Comparison of ENCODE assay signal across 9 mouse cellular contexts in the genomic region with DNA sequence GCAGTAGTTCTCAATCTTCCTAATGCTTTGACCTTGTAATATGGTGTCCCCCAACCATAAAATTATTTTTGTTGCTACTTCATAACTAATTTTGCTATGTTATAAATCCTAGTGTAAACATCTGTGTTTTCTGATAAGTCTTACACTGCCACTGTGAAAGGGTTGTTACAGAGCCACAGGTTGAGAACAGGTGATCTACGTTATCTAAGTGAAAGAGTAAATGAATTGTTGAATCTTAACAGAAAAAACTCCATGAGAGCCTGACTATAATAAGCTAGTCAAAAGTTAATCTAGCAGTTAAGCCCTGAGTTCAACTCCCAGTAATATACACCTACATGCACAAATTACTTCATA. TPM values are rescaled to one million over a fixed set of nuclear protein-coding genes. Genes with fewer than 3 reads are reported as not detected.
DNase-seq lines count a peak whose midpoint lies in the region; ATAC-seq and TF ChIP-seq lines count a peak whose summit lies in the region.
"Had no signal": no experiment of that assay in that cellular context is flagged by ENCODE, and none has a peak within 500 bp of the region (broad histone marks: within the 10 kb centered on the region; RNA-seq: fewer than 3 reads in every experiment).

No protein-coding gene starts in this region.

- DNase-seq in heart, postnatal 4 days: no peak
- DNase-seq in G1E (ENCODE audit: low spot score): no peak
- no peak for DNase-seq in urinary bladder, adult 2 months (ENCODE audit: low spot score)
- no peak for DNase-seq in embryo, embryonic 9.5 days (ENCODE audit: extremely low spot score)
- DNase-seq in kidney, postnatal 14 days: no peak

- TF ChIP-seq CTCF in G1E (IDR thresholded peaks at IDR 0.05; ENCODE audit: low read depth, low read length): no peak

- H3K27me3 ChIP-seq in heart, embryonic 13.5 days (replicated peaks): no peaks in the 10 kb centered on the region
- H3K27me3 ChIP-seq in G1E (ENCODE audit: insufficient read depth, low read length): 0 out of 2 replicates have a peak, but pooled peaks cover under 1% of the 10 kb centered on the region
- 0 out of 2 replicates have a peak, but pooled peaks cover 6% of the 10 kb centered on the region for H3K27me3 ChIP-seq in hindbrain, embryonic 13.5 days
- H3K27me3 ChIP-seq: embryonic facial prominence, embryonic 12.5 days had no signal

- no peaks in the 10 kb centered on the region for H3K9me3 ChIP-seq in heart, embryonic 13.5 days
- no peaks in the 10 kb centered on the region for H3K9me3 ChIP-seq in G1E (replicated peaks)
- H3K9me3 ChIP-seq in hindbrain, embryonic 13.5 days: no peaks in the 10 kb centered on the region
- H3K9me3 ChIP-seq: embryonic facial prominence, embryonic 12.5 days had no signal

- peak overlapping the region; percentile 81 for H3K4me2 ChIP-seq in heart, embryonic 13.5 days
- H3K4me2 ChIP-seq in hindbrain, embryonic 13.5 days: no peak overlapping the region

- H3K36me3 ChIP-seq in heart, embryonic 13.5 days: no peaks in the 10 kb centered on the region
- H3K36me3 ChIP-seq in G1E (replicated peaks) (peaks cover 12% of the 10 kb centered on the region), macrophage (ENCODE audit: inconsistent target) (no peaks in the 10 kb centered on the region)
- H3K36me3 ChIP-seq in hindbrain, embryonic 13.5 days: no peaks in the 10 kb centered on the region
- H3K36me3 ChIP-seq: embryonic facial prominence, embryonic 12.5 days had no signal

- H3K9ac ChIP-seq in heart, embryonic 13.5 days: no peak overlapping the region
- no peak overlapping the region for H3K9ac ChIP-seq in hindbrain, embryonic 13.5 days

- no peak for ATAC-seq in heart, embryonic 13.5 days (ENCODE audit: extremely low read depth, insufficient number of reproducible peaks, low FRiP score, low TSS enrichment)
- ATAC-seq in G1E (ENCODE audit: extremely low read depth, insufficient number of reproducible peaks, low FRiP score, poor library complexity, severe bottlenecking): no peak
- peak; percentile 41 for ATAC-seq in hindbrain, embryonic 13.5 days (ENCODE audit: low FRiP score)

- peak overlapping the region; percentile 64 for H3K4me3 ChIP-seq in heart, embryonic 13.5 days
- H3K4me3 ChIP-seq in G1E (ENCODE audit: low read depth, low read length) (peak overlapping the region; percentile 82; the same call in 1 of the 2 replicates), macrophage (ENCODE audit: inconsistent target) (peak overlapping the region; percentile 64; the same call in 1 of the 2 replicates)
- H3K4me3 ChIP-seq in hindbrain, embryonic 13.5 days: no peak overlapping the region

- peaks cover 16% of the 10 kb centered on the region for H3K4me1 ChIP-seq in heart, embryonic 13.5 days
- H3K4me1 ChIP-seq in G1E (ENCODE audit: insufficient read depth, low read depth, low read length): peaks cover 42% of the 10 kb centered on the region
- H3K4me1 ChIP-seq in hindbrain, embryonic 13.5 days (replicated peaks): peaks cover 16% of the 10 kb centered on the region

- no peak overlapping the region for H3K27ac ChIP-seq in heart, embryonic 13.5 days (replicated peaks)
- H3K27ac ChIP-seq in hindbrain, embryonic 13.5 days: no peak overlapping the region
- no peak overlapping the region for H3K27ac ChIP-seq in macrophage

- 30% methylated on average over 1 of the region's 1 CpGs for WGBS in heart, embryonic 13.5 days
- WGBS in hindbrain, embryonic 13.5 days: 45% methylated on average over 1 of the region's 1 CpGs
- 31% methylated on average over 1 of the region's 1 CpGs for WGBS in macrophage (ENCODE audit: missing documents)

- H3K79me2 ChIP-seq in macrophage (ENCODE audit: inconsistent target): no peaks in the 10 kb centered on the region

RNA-seq across cellular contexts. Expression of a gene that starts 0.3 kb away (rescaled TPM):
- 8.5 and 8.6 TPM in 2 replicates for polyA plus RNA-seq in heart, embryonic 13.5 days (2015; fragmentation: Nextera tagmentation; extraction: Ambion mirVana)
- 10 to 100 TPM; 11.3 to 12.2 TPM for total RNA-seq in heart, postnatal 4 days (2021)
- total RNA-seq in G1E (2014; fragmentation: Nextera tagmentation) (81.4 and 91.9 TPM in 2 replicates), G1E (2017) (9.0 and 9.1 TPM in 2 replicates)
- polyA plus RNA-seq in G1E (2012) (22.5 and 24.4 TPM in 2 replicates), macrophage (2018) (8.7 to 11.3 TPM (median 9.2 TPM) in 3 replicates)
- 10.3 and 11.7 TPM in 2 replicates for polyA plus RNA-seq in hindbrain, embryonic 13.5 days (2015; fragmentation: Nextera tagmentation; extraction: Ambion mirVana)
- 10 to 100 TPM in 17 of 26 experiments, 1 to 10 TPM in 9; 1.3 to 21.7 (median 15.0) TPM for total RNA-seq in macrophage (2018; cell fraction: chromatin; rRNA removed)
- 10 to 100 TPM in 1 of 26 experiments, 1 to 10 TPM in 25; 5.2 to 10.7 (median 8.5) TPM for total RNA-seq in macrophage (2018; cell fraction: cytosol; rRNA removed)
- 10 to 100 TPM in 12 of 26 experiments, 1 to 10 TPM in 14; 3.6 to 20.0 (median 9.3) TPM for total RNA-seq in macrophage (2018; cell fraction: nucleus; rRNA removed)
- polyA plus RNA-seq in urinary bladder, adult 2 months (2012; rRNA removed): 10.7 and 11.4 TPM in 2 replicates
